Mouse (Mus musculus) spleen, embryonic (tissue): ENCODE results near the gene Sema4a.

Source experiments
- CTCF ChIA-PET: fragments of 350-600 bp; sonication (Branson Sonifier 250); formaldehyde crosslinking; loops from one replicate; lab custom pipeline; 2022; lab: Charles Lee

Sema4a gene

DNA sequence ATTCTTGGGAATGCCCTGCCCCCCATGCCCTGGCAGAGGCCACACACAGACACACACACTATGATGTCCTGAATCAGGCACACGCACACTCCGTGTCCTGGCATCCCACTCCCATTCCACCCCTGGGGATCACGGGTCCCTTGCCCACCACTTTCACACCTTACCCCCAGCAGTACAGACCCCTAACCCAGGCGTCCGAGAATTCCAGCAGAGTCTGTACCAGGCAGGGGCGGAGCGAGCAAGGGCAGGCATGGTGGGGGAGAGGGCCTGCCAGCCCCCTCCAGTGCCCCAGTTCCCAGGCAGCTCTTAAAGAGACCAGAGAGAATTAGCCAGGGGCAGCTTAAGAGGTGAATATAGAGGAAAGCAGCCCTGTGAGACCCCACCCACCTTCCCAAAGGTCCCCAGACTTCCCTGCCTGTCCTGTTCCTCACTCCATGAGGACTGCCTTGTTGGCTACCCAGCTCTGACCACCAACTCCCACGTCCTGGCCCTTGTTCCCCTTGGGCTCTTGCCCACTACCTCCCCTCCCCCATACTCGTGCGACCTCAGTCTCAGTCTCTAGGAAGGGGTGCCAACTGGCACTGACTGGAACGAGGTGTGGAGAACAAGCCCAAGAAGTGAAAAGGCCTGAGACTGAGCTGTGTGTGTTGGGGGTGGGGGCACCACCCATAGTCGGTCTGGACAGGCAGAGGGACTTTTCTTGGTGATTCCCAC lies at the start of gene Sema4a:
Gene Sema4a, minus strand, starts transcription at position 200 of the 714 bp plus-strand sequence.
- CTCF ChIA-PET, result interaction anchor here (0.6 to 0.8 kb wide), 4 partner anchors 8 to 71 kb away, joined by 3 to 7 read pairs (median 4); no protein-coding TSS in a partner anchor

DNA sequence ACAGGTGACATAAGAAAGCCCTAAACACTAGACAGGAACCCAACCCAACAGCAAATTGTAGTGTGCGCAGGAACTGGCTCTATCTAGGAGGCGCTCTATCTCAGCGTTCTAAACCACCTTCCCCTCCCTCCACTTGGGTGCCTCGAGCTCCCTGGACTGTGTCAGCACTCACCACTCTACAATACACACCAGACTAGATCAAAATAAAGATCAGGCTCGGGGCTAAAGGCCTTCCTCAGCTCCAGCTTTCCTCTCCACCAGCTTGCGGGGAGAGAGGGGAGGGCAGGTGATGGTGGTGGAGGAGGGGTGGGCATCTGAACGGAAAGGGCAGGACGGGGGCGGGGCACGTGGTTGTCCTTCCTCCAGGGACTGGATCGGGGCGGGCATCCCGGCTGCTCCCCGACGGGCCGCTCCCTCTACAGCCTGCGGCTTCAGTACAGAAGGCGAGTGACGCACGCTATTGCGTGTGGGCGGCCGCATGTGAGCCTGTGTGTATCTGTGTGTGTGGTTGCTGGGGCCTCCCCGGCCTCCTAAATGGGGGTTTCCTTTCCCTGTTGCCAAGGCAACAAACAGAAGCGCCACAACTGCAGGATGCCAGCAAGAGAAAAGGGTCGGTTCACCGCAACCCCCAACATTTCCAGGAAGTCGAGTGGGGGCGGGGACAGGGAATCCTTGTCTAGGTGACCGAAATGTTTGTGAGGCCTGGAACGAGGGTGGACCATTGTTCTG lies 48.9 kb upstream of the Sema4a start, which contains the start of gene Lmna:
Gene Lmna, minus strand, starts transcription at position 265 of the 729 bp plus-strand sequence.
- CTCF ChIA-PET, result interaction anchor here (0.6 to 1.7 kb wide), 4 partner anchors 12 to 122 kb away, joined by 4 to 15 read pairs (median 6); no protein-coding TSS in a partner anchor

DNA sequence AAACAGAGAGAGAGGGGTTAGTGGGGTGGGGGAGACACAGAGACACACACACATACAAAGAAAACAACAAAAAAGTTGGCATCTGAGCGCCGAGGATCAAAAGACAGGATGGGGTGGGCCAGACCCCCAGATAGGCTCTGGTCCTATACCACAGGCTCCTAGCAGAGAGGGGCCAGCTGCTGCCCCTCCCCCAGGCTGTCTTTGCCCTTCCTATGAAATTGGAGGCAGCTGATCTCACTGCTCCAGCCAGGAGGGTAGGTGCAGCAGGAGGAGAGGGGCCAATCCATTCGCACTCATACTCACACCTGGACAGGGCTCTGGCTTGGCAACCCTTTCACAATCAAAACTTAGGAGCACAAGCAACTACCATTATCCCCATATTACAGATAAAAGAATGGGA lies 48.3 kb upstream of the Sema4a start:
- CTCF ChIA-PET, result interaction anchor here (0.6 to 1.7 kb wide), 4 partner anchors 12 to 123 kb away, joined by 4 to 15 read pairs (median 6); no protein-coding TSS in a partner anchor

DNA sequence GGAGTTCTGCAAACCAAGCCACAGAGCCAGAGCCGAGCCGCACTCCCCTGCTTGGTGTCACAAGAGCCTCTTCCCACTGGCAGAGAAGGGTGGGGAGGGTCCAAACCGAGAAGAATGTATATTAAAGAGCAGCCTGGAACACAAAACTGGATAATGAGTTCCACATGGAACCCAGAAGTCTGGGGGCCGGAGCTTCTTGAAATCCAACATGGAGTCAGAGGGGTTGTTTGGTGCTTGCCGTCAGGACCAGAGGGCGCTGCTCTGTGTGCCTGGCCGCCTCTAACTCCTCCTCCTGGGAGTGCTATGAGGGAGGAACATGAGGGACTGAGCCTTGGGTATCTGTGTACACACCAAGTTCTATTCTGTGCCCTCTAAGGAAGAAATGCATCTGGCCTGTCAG lies 44.8 kb upstream of the Sema4a start:
- CTCF ChIA-PET, result interaction anchor here (0.5 kb wide), 1 partner anchor 99 kb away, joined by 3 read pairs; no protein-coding TSS in a partner anchor

DNA sequence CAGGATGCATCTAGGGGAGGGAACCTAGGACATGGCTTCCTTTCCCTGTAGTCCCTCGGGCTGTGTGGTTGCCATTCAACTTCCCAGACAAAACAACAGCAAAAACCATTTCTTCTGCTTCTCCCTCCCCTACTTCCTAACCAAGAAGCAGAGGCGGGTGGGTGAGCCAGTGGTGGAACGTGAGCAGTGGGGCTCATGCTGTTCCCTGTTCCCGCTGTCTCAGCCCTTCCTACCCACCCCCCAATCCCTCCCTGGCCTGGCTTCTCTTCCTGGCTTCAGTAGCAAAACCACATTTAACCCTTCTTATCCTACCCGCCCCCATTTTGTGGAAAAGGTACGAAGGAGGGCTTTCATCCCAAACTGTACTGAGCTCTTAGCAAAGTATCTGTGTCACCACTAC lies 44.1 kb upstream of the Sema4a start:
- CTCF ChIA-PET, result interaction anchor here (0.5 to 0.7 kb wide), 3 partner anchors 89 to 98 kb away, joined by 3 to 5 read pairs (median 3); no protein-coding TSS in a partner anchor

DNA sequence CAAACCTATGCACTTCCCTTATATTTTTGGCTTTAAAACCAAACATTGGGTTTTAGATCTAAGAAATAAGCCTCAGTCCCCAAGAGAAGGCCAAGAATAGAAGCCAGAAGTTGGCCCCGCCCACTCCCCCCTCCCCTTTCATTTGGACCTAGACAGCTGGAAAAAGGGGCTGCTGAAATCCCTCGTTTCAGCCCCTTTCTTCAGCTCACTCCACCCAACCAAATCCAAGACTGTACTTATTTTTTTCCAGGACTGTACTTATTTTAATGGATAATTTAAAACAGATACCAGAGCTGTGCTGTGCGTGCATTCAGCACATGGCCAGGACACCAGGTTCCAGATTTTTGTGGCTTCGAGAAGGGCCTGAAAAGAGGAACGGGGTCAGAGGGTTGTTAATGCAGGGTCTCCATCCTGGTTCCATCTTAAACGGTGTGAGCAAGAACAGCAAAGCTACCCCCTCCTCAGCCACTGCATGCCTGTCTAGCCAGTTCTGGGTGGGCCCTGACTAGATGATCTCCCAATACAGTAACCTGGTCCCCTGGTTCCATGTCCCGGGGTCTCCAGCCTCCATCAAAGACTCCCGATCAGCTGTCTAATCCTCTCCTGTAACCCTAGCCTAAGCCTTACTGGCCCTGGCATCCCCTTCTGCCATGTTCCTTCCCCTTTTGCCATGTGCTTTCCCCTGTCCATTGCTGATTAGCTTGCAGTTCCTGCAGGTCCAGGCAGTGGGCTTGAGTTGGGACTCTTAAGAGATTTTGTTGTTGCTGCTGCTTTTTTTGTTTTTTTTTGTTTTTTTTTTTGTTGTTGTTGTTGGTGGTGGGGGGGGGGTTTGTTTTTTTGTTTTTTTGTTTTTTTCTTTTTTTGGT lies 43.1 kb upstream of the Sema4a start:
- CTCF ChIA-PET, result interaction anchor here (0.6 to 1.7 kb wide), 4 partner anchors 9 to 96 kb away, joined by 3 to 7 read pairs (median 4); no protein-coding TSS in a partner anchor

DNA sequence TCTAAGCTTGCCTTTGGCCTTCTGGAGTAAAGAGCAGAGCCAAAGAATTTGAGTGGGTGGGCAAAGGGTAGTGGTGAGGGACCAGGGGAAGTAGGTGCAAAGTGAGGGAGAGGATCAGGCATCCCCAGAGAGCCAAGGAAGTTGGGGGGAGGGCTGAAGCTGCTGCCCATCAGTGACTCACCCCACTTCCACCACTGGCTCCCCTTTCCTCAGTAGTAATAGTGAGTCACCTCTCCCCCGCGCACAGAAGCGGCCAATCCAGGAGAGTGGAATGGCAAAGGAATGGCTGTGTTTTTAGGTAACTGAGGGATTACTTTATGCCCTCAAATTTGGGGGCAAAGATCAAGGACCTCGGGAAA lies 42.5 kb upstream of the Sema4a start:
- CTCF ChIA-PET, result interaction anchor here (0.6 to 1.7 kb wide), 2 partner anchors 8 to 53 kb away, joined by 3 to 7 read pairs; no protein-coding TSS in a partner anchor

DNA sequence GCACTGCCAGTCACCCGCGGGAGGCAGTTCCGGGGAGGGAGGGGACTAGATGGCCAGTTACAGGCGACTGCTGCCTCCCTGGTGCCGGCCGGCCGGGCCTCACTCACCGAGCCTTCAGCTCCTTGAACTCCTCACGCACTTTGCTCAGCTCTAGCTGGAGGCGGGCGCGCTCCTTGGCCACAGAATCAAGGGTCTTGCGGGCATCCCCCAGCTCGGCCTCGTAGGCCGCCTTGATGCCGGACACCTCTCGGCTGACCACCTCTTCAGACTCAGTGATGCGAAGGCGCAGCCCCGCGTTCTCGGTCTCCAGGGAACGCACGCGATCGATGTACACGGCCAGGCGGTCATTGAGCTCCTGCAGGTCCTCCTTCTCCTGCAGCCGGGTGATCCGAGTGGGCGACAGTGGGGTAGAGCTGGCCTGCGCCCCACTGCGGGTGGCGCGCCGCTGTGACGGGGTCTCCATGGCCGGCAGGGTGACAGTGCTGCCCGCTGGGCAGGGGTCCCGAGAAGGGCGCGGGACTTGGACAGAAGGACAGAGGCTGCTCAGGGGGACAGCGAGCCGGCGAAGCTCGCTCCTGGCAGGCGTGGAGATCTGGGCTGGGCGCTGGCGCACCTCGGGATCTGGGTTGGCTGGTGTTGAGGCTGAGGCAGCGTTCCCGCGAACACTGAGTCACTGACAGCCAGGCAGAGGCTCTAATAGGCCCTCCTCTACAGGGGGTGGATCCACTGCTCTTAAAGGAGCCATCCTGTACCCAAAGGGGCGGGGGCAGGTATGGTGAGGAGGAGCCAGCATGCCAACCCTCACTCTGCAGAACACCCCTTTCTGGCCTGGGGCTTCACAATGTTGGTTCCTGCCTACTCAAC lies 41.9 kb upstream of the Sema4a start:
- CTCF ChIA-PET, result interaction anchor here (0.8 to 1.7 kb wide), 4 partner anchors 7 to 23 kb away, joined by 3 to 7 read pairs (median 6); no protein-coding TSS in a partner anchor

DNA sequence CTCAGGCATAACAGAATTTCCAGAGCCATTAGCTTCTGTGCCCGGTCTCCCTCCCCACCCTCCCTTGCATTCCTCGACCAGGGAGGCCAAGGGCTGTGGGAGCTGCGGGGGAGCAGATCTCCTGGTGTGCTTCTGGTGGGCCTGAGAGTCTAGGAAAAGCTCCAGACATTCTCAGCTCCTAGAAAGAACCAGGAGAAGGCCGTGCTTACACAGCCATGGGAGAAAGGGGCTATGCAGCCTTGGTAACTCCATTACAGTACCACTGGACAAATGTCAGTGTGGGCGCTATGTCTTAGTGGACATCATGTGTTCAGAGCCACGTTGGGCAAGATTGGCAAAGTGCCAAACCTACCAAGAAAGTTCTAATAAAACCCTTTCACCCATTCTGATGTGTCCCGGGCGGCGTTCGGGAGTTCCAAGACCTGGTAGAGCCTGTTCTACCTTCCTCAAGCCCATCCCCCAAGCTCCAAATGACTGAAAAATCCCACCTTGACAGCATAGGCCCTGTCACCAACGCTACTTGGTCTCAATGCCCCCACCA lies 41.1 kb upstream of the Sema4a start:
- CTCF ChIA-PET, result interaction anchor here (0.8 to 1.6 kb wide), 4 partner anchors 10 to 23 kb away, joined by 3 to 7 read pairs (median 4); no protein-coding TSS in a partner anchor

DNA sequence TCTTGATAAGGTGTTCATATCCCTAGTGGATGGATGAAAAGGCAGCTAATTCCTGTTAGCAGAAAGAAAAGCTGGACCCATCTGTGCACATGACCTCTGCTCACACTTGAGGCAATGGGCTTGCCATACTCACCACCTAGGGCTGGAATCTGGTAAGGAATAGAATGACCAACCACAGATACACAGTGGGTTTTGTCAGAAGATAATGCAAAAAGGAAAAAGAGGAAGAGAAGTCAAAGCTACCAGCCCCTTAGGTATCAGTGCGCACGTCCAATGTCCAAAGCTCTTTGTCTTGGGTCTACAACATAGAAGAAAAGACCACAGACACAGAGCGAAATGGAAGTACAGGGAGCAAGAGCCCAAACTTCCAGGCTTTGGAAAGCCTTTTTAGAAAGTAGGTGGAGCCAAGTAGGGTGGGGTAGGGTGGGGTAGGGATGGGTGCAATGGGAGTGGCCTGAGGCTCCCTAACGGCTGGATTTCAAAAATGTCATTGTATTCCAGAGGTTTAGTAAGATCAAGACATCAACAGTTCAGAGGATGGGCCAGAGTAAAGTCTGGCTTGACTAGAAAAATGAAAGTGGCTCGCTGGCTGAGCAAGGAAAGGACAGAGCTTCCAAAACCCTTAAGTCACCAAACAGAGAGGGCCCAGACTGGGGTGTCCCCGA lies 40.5 kb upstream of the Sema4a start:
- CTCF ChIA-PET, result interaction anchor here (0.8 to 1.6 kb wide), 5 partner anchors 10 to 12 kb away, joined by 3 to 7 read pairs (median 5); no protein-coding TSS in a partner anchor

DNA sequence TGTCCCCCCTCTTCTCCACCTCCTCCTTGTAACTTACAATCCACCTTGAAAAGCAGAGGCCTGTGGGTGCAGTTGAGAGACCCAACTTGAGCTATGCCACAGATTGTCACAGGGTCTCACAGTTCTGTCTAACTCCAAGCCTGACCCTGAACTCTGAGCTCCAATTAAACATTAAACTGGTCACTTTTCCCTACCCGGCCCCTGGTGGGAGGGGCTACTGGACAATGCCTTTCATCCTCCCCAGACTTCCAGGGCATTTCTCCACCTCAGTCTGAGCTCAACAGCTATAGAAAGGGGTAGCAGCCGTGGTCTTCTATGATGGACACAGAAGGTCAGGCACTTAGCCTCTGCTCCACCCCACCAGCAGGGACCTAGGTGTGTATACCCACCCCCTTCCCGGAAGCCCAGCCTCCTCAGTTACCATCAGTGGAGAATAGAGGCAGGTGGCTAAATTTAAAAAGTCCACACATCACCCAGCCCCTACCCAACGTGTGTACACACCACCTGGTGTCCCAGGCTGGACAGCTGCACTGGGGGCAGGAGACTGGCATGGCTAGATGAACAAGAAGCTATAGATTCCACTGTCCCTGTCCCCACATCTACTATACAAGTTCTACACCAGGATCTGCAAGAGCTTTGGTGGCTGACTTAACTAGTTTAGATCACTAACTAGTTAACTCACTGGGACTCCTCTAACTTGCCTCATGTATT lies 39.8 kb upstream of the Sema4a start:
- CTCF ChIA-PET, result interaction anchor here (0.7 to 1.4 kb wide), 3 partner anchors 9 to 12 kb away, joined by 3 to 5 read pairs (median 3); no protein-coding TSS in a partner anchor

DNA sequence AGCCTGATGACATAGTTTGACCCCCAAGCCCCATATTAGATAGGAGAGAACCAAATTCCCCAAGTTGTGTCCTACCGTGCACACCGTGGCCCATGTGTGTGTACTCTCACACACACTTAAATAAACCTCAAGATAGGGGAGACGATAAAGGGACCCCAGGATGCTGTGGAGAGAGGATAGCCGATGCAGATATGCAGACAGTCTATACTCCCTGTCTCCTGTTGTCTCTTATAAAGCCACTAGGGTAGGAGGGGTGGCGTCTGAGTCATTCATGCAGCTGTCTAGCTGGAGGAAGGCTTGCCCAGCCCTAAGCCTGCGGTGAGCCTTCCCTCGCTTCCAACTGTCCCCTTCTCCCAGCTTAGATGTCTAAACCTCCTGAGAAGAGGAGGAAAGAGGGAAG lies 39.1 kb upstream of the Sema4a start:
- CTCF ChIA-PET, result interaction anchor here (0.7 to 1.4 kb wide), 2 partner anchors 10 to 13 kb away, joined by 3 to 5 read pairs; no protein-coding TSS in a partner anchor

DNA sequence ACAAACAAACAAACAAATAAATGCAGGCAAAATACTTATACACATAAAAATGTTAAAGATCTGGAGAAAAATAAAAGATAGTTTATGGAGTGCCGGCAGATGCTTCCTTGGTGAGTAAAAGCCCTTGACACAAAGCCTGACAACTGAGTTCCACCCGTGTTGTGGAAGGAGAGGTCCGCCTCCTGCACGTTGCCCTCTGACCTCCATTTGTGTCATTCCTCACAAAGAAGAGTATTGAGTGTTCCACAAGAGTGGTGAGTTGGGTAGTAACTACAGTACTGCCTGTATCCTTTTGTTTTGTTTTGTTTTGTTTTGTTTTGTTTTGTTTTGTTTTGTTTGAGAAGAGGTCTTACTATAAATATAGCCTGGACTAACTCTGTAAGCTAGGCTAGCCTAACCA lies 38.6 kb upstream of the Sema4a start:
- CTCF ChIA-PET, result no interaction called here

DNA sequence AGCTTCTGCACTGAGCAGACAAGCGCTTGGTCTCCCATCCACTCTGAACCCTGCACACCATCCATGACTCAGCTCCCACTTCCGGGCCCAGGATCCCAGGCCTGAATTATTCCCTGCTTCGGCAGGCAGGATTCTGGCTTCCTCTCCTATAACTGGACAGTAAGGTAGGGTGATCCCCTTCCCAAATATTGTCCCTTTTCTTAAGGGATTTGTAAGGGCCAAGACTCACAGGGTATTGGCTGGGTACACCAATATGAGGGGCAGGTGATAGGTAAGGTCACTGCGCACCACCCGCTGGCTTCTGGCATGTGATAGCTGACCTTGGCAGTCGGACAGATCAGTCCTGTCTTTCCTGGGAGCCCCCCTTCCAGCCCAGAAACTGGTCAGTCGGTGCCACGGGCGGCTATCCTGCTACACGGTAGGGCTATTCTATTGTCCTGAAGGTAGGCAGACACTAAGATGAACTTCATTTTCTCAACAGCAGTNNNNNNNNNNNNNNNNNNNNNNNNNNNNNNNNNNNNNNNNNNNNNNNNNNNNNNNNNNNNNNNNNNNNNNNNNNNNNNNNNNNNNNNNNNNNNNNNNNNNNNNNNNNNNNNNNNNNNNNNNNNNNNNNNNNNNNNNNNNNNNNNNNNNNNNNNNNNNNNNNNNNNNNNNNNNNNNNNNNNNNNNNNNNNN lies 34.9 kb upstream of the Sema4a start:
- CTCF ChIA-PET, result interaction anchor here (0.5 to 1.5 kb wide), 3 partner anchors 8 to 823 kb away, joined by 3 to 7 read pairs (median 3); no protein-coding TSS in a partner anchor

DNA sequence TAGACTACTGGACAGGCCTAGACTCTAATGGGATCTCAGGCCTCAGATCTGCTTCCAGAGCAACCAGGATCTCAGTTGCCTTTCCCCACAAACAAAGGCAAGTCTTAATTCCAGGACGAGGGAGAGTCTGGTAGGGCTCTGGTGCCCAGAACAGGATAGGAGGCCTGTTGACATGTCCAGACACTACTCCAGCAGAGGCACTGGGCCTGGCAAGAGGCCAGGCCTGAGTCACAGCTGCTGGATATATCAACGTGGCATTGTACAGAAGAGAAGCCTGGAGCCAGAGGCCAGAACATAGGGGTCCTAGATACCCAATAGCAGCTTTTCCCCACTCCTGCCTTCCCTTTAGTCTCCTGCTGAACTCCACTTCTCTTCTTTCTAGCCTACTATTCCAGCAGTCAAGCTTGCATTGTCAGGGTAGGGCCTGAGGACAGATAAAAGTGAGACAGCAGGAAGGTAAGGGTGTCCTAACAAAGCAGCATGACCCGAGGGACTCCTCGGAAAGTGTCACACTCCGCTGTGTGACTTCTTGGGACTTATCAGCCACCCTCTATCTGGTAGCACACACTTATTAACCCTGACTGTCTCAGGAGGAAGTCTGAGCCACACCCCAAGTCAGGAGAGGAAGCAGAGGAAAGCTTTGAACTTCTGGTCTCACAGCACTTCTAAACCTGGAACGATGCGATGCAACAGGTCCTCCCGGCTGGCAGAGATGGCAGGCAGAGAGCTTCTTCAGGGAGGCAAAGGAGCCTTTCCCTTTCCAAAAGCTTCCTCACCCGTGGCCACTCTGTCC lies 34.0 kb upstream of the Sema4a start:
- CTCF ChIA-PET, result interaction anchor here (0.8 to 1.5 kb wide), 3 partner anchors 9 to 20 kb away, joined by 3 to 7 read pairs (median 6); no protein-coding TSS in a partner anchor
